Mouse (Mus musculus): ENCODE measurements around the gene Ccdc27. TPM values are rescaled to one million over a fixed set of nuclear protein-coding genes. Genes with fewer than 3 reads are reported as not detected.

Gene Ccdc27
- polyA plus RNA-seq, 1 experiment from 2014 or later: 0.05 TPM

DNA sequence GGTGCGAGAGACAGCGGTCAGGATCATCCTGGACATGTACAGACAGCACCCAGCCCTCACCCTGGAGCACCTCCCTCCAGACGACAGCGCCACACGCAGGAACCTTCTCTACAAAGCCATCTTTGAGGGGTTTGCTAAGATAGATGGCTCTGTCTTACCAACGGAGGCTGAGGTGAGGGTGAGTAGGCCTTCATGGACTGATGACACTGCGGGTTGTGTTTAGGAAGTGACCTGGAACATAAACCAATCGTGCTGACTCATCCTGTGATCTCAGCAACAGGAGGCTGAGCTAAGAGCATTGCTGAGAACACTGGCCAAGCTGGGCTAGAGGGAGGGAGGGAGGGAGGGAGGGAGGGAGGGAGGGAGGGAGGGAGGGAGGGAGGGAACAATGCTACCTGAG, 49.0 kb downstream of the Ccdc27 start:
- ATAC-seq (replicated peaks; ENCODE audit: low FRiP score, low read depth) (no peak), DNase-seq (ENCODE audit: low spot score) (no peak)
- no peaks in the 10 kb centered on the region for H3K9me3 ChIP-seq (replicated peaks; ENCODE audit: low read length)
- H3K4me2 ChIP-seq (ENCODE audit: low read length): no peak overlapping the region
- WGBS: 86% methylated on average over 8 of the region's 8 CpGs
- no peaks in the 10 kb centered on the region for H3K4me1 ChIP-seq (replicated peaks; ENCODE audit: insufficient read depth, low read length)
- H3K9ac ChIP-seq (ENCODE audit: low read depth, low read length): no peak overlapping the region
- no peak overlapping the region for H3K4me3 ChIP-seq (replicated peaks; ENCODE audit: low read depth, low read length)
- H3K27me3 ChIP-seq (ENCODE audit: insufficient read depth, low read length): no peaks in the 10 kb centered on the region
- no peak for TF ChIP-seq CTCF (IDR thresholded peaks at IDR 0.05; ENCODE audit: low read depth)
- peaks cover 76% of the 10 kb centered on the region for H3K36me3 ChIP-seq (ENCODE audit: insufficient read depth, low read length)
- no peak overlapping the region for H3K27ac ChIP-seq

DNA sequence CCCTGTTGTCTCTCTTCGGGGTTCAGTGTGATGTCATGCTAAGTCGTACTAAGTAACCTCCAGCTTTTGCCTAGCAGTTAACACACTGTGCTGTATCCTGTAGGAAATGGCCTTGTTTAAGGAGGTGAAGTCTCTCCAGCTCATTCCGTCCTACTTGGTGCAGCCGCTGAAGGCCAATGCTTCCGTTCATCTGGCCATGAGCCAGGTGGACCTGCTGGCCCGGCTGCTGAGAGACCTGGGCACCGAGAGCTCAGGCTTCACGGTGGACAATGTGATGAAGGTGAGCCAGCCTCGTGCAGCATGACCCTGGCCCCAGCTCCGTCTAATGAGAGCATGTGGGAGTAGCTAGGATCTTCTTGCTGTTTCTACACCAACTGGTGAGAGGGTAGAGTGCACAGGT, 49.8 kb downstream of the Ccdc27 start:
- Histone ChIP-seq H3K36me3 (ENCODE audit: insufficient read depth, low read length) (peaks cover 76% of the 10 kb centered on the region), H3K4me1 (replicated peaks; ENCODE audit: insufficient read depth, low read length) (no peaks in the 10 kb centered on the region), H3K9me3 (replicated peaks; ENCODE audit: low read length) (no peaks in the 10 kb centered on the region), H3K4me3 (replicated peaks; ENCODE audit: low read depth, low read length) (no peak overlapping the region), H3K9ac (ENCODE audit: low read depth, low read length) (no peak overlapping the region), H3K4me2 (ENCODE audit: low read length) (no peak overlapping the region), H3K27me3 (ENCODE audit: insufficient read depth, low read length) (no peaks in the 10 kb centered on the region), H3K27ac (no peak overlapping the region)
- 90% methylated on average over 10 of the region's 10 CpGs for WGBS
- ATAC-seq (replicated peaks; ENCODE audit: low FRiP score, low read depth) (no peak), DNase-seq (ENCODE audit: low spot score) (no peak)
- TF ChIP-seq CTCF (IDR thresholded peaks at IDR 0.05; ENCODE audit: low read depth): no peak

DNA sequence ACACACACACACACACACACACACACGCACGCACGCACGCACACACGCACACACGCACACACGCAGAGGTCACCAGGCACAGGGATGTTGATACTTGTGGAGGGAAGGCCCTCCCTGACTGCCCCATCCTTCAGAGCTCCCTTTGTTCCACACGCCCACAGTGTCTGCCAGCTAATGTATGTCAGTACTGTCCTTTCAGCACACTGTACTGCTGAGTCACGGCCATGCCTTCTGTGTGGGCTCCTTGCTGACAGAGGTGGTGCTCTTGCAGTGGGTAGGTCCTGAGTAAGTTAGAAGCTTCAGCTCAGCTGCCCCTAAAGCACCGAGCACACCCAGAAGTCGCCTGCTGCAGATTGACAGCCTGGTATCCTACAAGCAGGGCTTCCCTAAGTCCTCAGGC, 62.0 kb downstream of the Ccdc27 start:
- Histone ChIP-seq H3K9ac (ENCODE audit: low read depth, low read length) (no peak overlapping the region), H3K27me3 (ENCODE audit: insufficient read depth, low read length) (no peaks in the 10 kb centered on the region), H3K4me1 (replicated peaks; ENCODE audit: insufficient read depth, low read length) (peaks cover 4% of the 10 kb centered on the region), H3K4me3 (replicated peaks; ENCODE audit: low read depth, low read length) (no peak overlapping the region), H3K36me3 (ENCODE audit: insufficient read depth, low read length) (peaks cover 46% of the 10 kb centered on the region), H3K9me3 (replicated peaks; ENCODE audit: low read length) (no peaks in the 10 kb centered on the region), H3K27ac (no peak overlapping the region), H3K4me2 (ENCODE audit: low read length) (no peak overlapping the region)
- no peak for TF ChIP-seq CTCF (IDR thresholded peaks at IDR 0.05; ENCODE audit: low read depth)
- DNase-seq (ENCODE audit: low spot score) (no peak), ATAC-seq (replicated peaks; ENCODE audit: low FRiP score, low read depth) (no peak)
- 94% methylated on average over 11 of the region's 11 CpGs for WGBS

DNA sequence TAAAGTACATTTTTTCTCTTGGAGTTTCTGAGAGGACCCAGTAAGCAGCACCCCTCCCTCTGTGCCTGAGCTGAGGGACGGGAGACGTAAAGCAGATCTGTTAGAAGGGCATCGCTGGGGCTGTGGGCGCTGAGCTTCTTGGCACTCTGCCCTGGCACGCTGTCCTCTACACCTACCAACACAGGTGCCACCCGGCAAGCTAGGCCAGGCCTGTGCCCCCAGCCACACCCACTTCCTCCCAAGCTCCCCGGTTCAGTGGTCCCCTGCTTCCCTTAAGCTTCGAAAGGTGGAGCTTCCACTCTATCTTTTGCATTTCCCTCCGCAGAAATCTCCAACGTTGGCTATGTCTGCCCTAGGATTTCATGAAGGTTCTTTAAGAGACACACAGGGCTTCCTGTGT, 63.2 kb downstream of the Ccdc27 start:
- H3K4me2 ChIP-seq (ENCODE audit: low read length): no peak overlapping the region
- H3K4me3 ChIP-seq (replicated peaks; ENCODE audit: low read depth, low read length): no peak overlapping the region
- ATAC-seq (replicated peaks; ENCODE audit: low FRiP score, low read depth) (no peak), DNase-seq (ENCODE audit: low spot score) (no peak)
- peaks cover 34% of the 10 kb centered on the region for H3K36me3 ChIP-seq (ENCODE audit: insufficient read depth, low read length)
- no peaks in the 10 kb centered on the region for H3K9me3 ChIP-seq (replicated peaks; ENCODE audit: low read length)
- H3K27me3 ChIP-seq (ENCODE audit: insufficient read depth, low read length): no peaks in the 10 kb centered on the region
- H3K27ac ChIP-seq: no peak overlapping the region
- no peak for TF ChIP-seq CTCF (IDR thresholded peaks at IDR 0.05; ENCODE audit: low read depth)
- peaks cover 4% of the 10 kb centered on the region for H3K4me1 ChIP-seq (replicated peaks; ENCODE audit: insufficient read depth, low read length)
- no peak overlapping the region for H3K9ac ChIP-seq (ENCODE audit: low read depth, low read length)
- 82% methylated on average over 10 of the region's 10 CpGs for WGBS

Other genes with a start within 250 kb of the Ccdc27 start
- gene A430005L14Rik, start 85.4 kb downstream of the Ccdc27 start, polyA plus RNA-seq (2015; fragmentation: Nextera tagmentation; extraction: Ambion mirVana): 93.3 and 94.8 TPM in 2 replicates
- gene Dffb, start 67.6 kb downstream of the Ccdc27 start, polyA plus RNA-seq (2015; fragmentation: Nextera tagmentation; extraction: Ambion mirVana): 9.7 and 10.7 TPM in 2 replicates
- gene Cep104, start 67.5 kb downstream of the Ccdc27 start, polyA plus RNA-seq (2015; fragmentation: Nextera tagmentation; extraction: Ambion mirVana): 8.7 and 10.9 TPM in 2 replicates
- 20.3 and 22.7 TPM in 2 replicates for gene Lrrc47, start 30.9 kb downstream of the Ccdc27 start, polyA plus RNA-seq (2015; fragmentation: Nextera tagmentation; extraction: Ambion mirVana)
- 98.9 and 100.0 TPM in 2 replicates for gene Smim1, start 16.4 kb downstream of the Ccdc27 start, polyA plus RNA-seq (2015; fragmentation: Nextera tagmentation; extraction: Ambion mirVana)
- gene Trp73, start 97.5 kb upstream of the Ccdc27 start, polyA plus RNA-seq (2015; fragmentation: Nextera tagmentation; extraction: Ambion mirVana): 0.25 and 0.26 TPM in 2 replicates
- gene Wrap73, start 99.7 kb upstream of the Ccdc27 start, polyA plus RNA-seq (2015; fragmentation: Nextera tagmentation; extraction: Ambion mirVana): 28.5 and 31.8 TPM in 2 replicates
- gene Tprgl, start 118.0 kb upstream of the Ccdc27 start, polyA plus RNA-seq (2015; fragmentation: Nextera tagmentation; extraction: Ambion mirVana): 154 and 172 TPM in 2 replicates
- gene Megf6, start 128.1 kb upstream of the Ccdc27 start, polyA plus RNA-seq (2015; fragmentation: Nextera tagmentation; extraction: Ambion mirVana): 5.0 and 5.8 TPM in 2 replicates